Comparison of ENCODE assay signal across 13 mouse cellular contexts in genomic region chr17:49509431-49509830, GRCm38 (mm10). TPM values are rescaled to one million over a fixed set of nuclear protein-coding genes. Genes with fewer than 3 reads are reported as not detected.
DNase-seq lines count a peak whose midpoint lies in the region; ATAC-seq lines count a peak whose summit lies in the region.
"Had no signal": no experiment of that assay in that cellular context is flagged by ENCODE, and none has a peak within 500 bp of the region (broad histone marks: within the 10 kb centered on the region; RNA-seq: fewer than 3 reads in every experiment).

No protein-coding gene starts in this region.

- intact Hi-C loops in left cerebral cortex, postnatal 10 days (cut with DNase I), result no loop called here

- DNase-seq in cerebellum, adult 9-10 months, result peak; percentile 31
- no peak for DNase-seq in cerebellum, postnatal 36 days
- DNase-seq in left cerebral cortex, adult 18-20 months (ENCODE audit: low spot score in 2 of 2), result peak; percentile 45 to 54
- DNase-seq in left cerebral cortex, postnatal 10 days (ENCODE audit: extremely low spot score in 1 of 2, low spot score in 2 of 2), result no peak
- peak; percentile 58 for DNase-seq in brain, adult 2 months (ENCODE audit: low read depth, low spot score)
- DNase-seq in right cerebral cortex, postnatal 25 days, result peak; percentile 49
- no peak for DNase-seq in urinary bladder, postnatal 10 days (ENCODE audit: low spot score)
- DNase-seq: adrenal gland, postnatal 10 days; forebrain, postnatal 0 days; gastrocnemius, postnatal 14 days; heart, adult 2 months had no signal

- no peak for ATAC-seq in megakaryocyte progenitor cell, adult 5-6 weeks (replicated peaks; ENCODE audit: poor library complexity)
- ATAC-seq: forebrain, embryonic 13.5 days; forebrain, postnatal 0 days had no signal

RNA-seq across cellular contexts. Expression of gene Daam2, which starts 54.7 kb away (rescaled TPM):
- total RNA-seq in left cerebral cortex, adult 18-20 months (2021), result 10 to 100 TPM; 40.7 to 45.9 TPM
- total RNA-seq in left cerebral cortex, postnatal 10 days (2021), result 10 to 100 TPM; 34.2 to 41.7 TPM
- not detected in 2 replicates for total RNA-seq in megakaryocyte progenitor cell, adult 5-6 weeks (2015)
- not detected in 2 replicates for total RNA-seq in megakaryocyte progenitor cell, adult 5-6 weeks (2017)

Comparison
In these comparisons a context has a peak if more than half of its experiments do, and no peak if none do; other contexts are left out.
1. DNase-seq: peak in cerebellum, adult 9-10 months (single experiment), left cerebral cortex, adult 18-20 months (2 of 2), brain, adult 2 months (single experiment) and right cerebral cortex, postnatal 25 days (single experiment); none in cerebellum, postnatal 36 days (0 of 2), left cerebral cortex, postnatal 10 days (0 of 2) and urinary bladder, postnatal 10 days (single experiment).
2. RNA of gene Daam2, which starts 54.7 kb away (total RNA-seq): 40.7 to 45.9 TPM in left cerebral cortex, adult 18-20 months and 34.2 to 41.7 TPM in left cerebral cortex, postnatal 10 days; not detected in megakaryocyte progenitor cell, adult 5-6 weeks; every median in the first group is over 10 times any median in the second.